Mouse (Mus musculus): Measurements from ENCODE around the gene A530016L24Rik. TPM values are rescaled to one million over a fixed set of nuclear protein-coding genes. Genes with fewer than 3 reads are reported as not detected.

The A530016L24Rik gene
- polyA plus RNA-seq, 1 experiment: not detected

DNA sequence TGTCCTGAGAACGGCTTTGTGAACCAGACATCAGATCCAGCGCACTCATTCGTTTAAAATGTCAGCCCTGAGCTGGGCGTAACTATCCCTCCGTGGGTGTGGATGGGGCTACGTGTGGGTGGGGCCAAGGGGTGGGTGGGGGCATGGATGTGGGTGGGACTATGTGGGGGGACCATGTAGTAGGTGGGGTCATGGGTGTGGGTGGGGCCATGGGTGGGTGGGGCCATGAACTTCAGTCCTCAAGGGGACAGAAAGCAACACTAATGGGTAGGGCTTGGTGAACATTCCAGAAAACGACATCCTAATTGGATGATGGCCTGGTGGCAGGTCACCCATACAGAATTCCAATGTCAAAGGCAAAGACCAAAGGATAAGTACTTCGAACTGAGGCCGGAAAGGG, 54.7 kb downstream of the A530016L24Rik start:
- no peak overlapping the region for H3K27ac ChIP-seq (ENCODE audit: control insufficient read depth, insufficient read depth, low read depth, low read length, poor library complexity)
- no peak for TF ChIP-seq POLR2A (IDR thresholded peaks at IDR 0.05; ENCODE audit: borderline replicate concordance, control insufficient read depth, low read depth, low read length)
- no peak for TF ChIP-seq CTCF (IDR thresholded peaks at IDR 0.05; ENCODE audit: control insufficient read depth, insufficient read depth, low read length)
- no peak overlapping the region for H3K4me3 ChIP-seq (replicated peaks; ENCODE audit: control insufficient read depth, low read depth, low read length)
- no peaks in the 10 kb centered on the region for H3K4me1 ChIP-seq (ENCODE audit: control insufficient read depth, insufficient read depth, low read length)
- WGBS: 64% methylated on average over 9 of the region's 9 CpGs

DNA sequence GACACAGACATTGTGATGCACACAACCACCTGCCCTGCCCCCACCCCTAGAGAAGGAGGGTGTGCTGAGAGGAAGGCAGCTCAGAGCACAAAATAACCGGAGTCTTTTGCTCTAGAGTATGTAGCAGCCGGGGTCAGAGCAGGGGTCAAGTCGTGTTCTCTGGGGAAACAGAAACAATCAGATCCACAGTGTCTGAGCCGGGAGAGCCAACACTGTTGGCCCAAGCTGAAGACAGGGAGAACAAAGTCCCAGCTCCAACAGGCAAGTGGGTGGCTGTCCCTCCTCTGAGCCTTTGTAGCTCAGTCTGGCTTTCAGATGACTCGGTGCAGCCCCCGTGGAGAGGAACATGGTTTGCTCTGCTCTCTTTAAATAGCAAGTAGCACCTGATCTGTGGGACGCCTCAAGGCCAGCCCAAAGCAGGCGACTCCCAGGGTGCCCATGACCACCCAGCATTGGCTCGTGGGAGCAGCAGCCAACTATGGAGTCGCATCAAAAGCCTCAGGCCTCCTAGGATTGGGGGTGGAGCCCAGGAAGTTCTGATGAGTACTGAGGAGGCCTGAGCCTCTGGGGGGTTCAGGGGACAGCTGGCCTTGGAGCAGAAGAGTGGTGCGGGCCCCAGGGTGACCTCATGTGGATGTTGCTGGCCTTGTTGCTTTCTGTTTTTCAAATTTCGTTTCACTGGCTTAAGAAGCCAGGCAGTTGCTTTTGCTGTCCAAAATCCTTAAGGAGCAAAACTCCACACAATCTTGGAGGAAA, 55.9 kb downstream of the A530016L24Rik start:
- no peak for TF ChIP-seq CTCF (IDR thresholded peaks at IDR 0.05; ENCODE audit: control insufficient read depth, insufficient read depth, low read length)
- TF ChIP-seq POLR2A (IDR thresholded peaks at IDR 0.05; ENCODE audit: borderline replicate concordance, control insufficient read depth, low read depth, low read length): no peak
- Histone ChIP-seq H3K27ac (ENCODE audit: control insufficient read depth, insufficient read depth, low read depth, low read length, poor library complexity) (no peak overlapping the region), H3K4me1 (ENCODE audit: control insufficient read depth, insufficient read depth, low read length) (no peaks in the 10 kb centered on the region), H3K4me3 (replicated peaks; ENCODE audit: control insufficient read depth, low read depth, low read length) (no peak overlapping the region)
- WGBS: 69% methylated on average over 12 of the region's 12 CpGs

DNA sequence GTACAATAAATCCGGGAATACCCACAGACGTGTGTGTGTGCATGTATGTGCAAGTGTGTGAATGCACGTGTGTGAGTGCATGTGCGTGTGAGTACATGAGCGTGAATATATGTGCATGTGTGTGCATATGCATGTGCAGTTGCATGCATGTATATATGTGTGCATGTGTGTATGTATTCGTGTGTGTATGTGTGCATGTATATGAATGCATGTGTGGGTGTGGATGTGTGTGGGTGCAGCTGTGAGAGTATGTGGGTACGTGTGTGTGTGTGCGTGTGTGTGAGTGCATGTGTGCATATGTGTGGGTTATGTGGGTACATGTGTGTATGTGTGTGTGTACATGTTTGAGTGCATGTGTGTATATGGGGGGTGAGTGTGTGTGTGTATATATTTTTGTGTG, 56.9 kb downstream of the A530016L24Rik start:
- no peak overlapping the region for H3K4me3 ChIP-seq (replicated peaks; ENCODE audit: control insufficient read depth, low read depth, low read length)
- WGBS: 83% methylated on average over 8 of the region's 8 CpGs
- no peak for TF ChIP-seq CTCF (IDR thresholded peaks at IDR 0.05; ENCODE audit: control insufficient read depth, insufficient read depth, low read length)
- TF ChIP-seq POLR2A (IDR thresholded peaks at IDR 0.05; ENCODE audit: borderline replicate concordance, control insufficient read depth, low read depth, low read length): no peak
- H3K4me1 ChIP-seq (ENCODE audit: control insufficient read depth, insufficient read depth, low read length): no peaks in the 10 kb centered on the region
- no peak overlapping the region for H3K27ac ChIP-seq (ENCODE audit: control insufficient read depth, insufficient read depth, low read depth, low read length, poor library complexity)

DNA sequence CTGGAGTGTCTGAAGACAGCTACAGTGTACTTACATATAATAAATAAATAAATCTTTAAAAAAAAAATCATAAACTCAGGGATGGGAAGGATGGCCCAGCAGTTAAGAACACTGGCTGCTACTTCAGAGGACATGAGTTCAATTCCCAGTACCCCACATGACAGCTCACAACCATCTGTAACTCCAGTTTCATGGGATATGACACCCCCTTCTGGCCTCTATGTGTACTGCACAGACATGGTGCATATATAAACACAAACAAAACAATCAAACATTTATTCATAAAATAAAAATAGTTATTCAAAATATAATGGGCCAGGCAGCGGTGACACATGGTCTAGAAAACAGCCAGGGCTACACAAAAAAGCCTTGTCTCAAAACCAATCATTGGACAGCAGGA, 60.0 kb downstream of the A530016L24Rik start:
- H3K27ac ChIP-seq (ENCODE audit: control insufficient read depth, insufficient read depth, low read depth, low read length, poor library complexity): no peak overlapping the region
- H3K4me3 ChIP-seq (replicated peaks; ENCODE audit: control insufficient read depth, low read depth, low read length): no peak overlapping the region
- TF ChIP-seq POLR2A (IDR thresholded peaks at IDR 0.05; ENCODE audit: borderline replicate concordance, control insufficient read depth, low read depth, low read length) (no peak), CTCF (IDR thresholded peaks at IDR 0.05; ENCODE audit: control insufficient read depth, insufficient read depth, low read length) (no peak)
- no peaks in the 10 kb centered on the region for H3K4me1 ChIP-seq (ENCODE audit: control insufficient read depth, insufficient read depth, low read length)
- 78% methylated on average over 1 of the region's 1 CpGs for WGBS

Other genes with a start within 250 kb of the A530016L24Rik start
- gene Tmem179, start 27.3 kb downstream of the A530016L24Rik start, polyA plus RNA-seq (2011; ENCODE audit: insufficient read depth, insufficient read length, low replicate concordance, missing spikeins): 0.62 TPM in 1 of 2 replicates, not detected in the other
- gene Inf2, start 99.3 kb downstream of the A530016L24Rik start, polyA plus RNA-seq (2011; ENCODE audit: insufficient read depth, insufficient read length, low replicate concordance, missing spikeins): 40.0 and 82.8 TPM in 2 replicates
- gene Adssl1, start 130.6 kb downstream of the A530016L24Rik start, polyA plus RNA-seq (2011; ENCODE audit: insufficient read depth, insufficient read length, low replicate concordance, missing spikeins): 21.0 and 44.8 TPM in 2 replicates
- 47.7 and 81.1 TPM in 2 replicates for gene Siva1, start 155.2 kb downstream of the A530016L24Rik start, polyA plus RNA-seq (2011; ENCODE audit: insufficient read depth, insufficient read length, low replicate concordance, missing spikeins)
- gene Akt1, start 185.4 kb downstream of the A530016L24Rik start, polyA plus RNA-seq (2011; ENCODE audit: insufficient read depth, insufficient read length, low replicate concordance, missing spikeins): 39.8 and 56.1 TPM in 2 replicates
- gene Zbtb42, start 189.4 kb downstream of the A530016L24Rik start, polyA plus RNA-seq (2011; ENCODE audit: insufficient read depth, insufficient read length, low replicate concordance, missing spikeins): 2.6 and 5.1 TPM in 2 replicates
- gene Cep170b, start 231.0 kb downstream of the A530016L24Rik start, polyA plus RNA-seq (2011; ENCODE audit: insufficient read depth, insufficient read length, low replicate concordance, missing spikeins): 0.29 and 5.8 TPM in 2 replicates

All from bone marrow, adult 2 months (tissue).